Mouse (Mus musculus): ENCODE measurements at regions not wholly inside any gene's neighbourhood (a gene's known extent, or its start where the extent isn't known, plus 50 kb on each side); places are given as distances from the start of the nearest gene placed in this dataset.
A peak's percentile ranks its signal among the peaks of the same experiment; 100 is the strongest.

DNA sequence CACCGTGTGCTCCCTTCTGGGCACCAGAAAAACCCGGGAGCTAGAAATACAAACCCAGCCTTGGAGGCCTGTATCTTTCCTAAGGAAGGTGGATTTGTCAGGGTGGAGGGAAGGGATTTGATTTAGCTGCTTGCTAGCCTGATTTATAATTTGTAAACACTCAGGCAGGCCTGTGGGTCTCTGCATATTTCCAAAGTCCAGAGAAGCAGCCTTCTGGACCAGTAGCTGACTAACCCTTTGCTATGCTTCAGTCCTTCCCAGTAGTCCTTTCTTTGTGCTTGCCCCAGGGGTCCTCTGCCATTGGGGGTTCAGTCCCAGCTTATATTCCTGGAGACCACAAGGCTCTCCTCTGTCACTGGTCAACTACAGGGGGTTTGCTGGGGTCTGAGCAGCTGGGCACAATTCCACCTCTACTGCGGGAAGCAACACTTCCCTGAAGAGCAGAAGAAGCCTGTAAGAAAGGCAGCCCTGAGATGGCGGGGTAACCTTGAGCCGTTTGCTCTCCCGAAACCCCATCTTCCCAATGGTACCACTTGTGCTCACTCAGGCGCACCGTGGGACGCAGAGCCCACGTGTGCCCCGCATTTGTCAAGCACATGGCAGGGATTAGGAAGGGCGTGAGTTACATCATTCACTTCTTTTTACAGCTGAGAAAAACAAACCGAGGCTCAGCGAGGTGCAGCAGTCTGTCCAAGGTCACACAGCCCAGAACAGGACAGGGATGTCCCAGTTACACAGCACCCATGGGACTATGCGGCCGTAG is 85.7 kb downstream of the 1700001O22Rik start:
- no peak for DNase-seq (ENCODE audit: low read depth, low spot score)

DNA sequence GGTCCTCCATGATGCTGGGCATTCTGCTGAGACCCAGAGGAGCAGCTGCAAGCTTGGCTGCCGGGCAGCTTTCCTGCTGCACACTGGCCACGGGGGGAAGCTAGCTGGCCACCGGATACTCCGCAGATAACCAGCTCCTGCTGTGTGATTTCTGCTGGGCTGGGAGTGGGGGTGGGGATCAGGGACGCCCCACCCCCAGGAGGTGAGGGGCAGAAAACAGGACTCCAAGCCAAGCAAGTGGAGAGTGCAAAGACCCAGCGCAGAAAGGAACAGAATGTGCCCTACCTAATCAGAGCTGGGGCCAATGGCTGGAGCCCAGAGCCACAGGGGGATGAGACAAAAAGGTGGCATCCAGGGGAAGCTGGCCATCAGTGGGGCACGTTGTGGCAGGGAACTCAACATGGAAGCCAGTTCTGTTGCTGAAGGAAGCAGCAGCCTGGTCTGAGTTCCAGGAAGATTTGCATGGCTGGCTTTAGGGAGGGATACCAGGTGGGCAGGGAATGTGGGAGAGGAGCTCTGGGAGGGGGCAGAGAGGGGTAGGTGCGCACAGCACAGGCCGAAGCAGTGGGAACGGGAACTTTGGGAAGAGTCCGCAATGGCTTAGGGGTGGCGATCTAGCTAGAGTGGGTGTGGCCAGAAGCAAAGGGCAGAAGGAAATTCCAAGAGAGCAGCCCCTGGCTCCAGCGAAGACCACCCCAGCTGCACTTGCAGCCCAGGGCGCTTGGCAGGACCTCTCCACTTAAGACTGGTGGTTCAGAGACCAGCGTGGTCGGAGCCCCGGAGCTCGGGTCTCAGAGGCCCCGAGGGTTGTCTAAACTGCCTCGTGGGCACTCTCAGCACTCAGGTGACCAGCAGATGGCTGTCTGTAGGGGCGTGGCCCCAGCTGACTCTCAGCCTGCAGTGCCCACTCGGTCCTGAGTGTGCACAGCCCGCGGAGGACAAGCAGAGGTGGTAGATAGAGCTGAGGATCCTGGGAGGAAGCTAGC is 86.6 kb downstream of the 1700001O22Rik start:
- DNase-seq (ENCODE audit: low read depth, low spot score), result no peak

DNA sequence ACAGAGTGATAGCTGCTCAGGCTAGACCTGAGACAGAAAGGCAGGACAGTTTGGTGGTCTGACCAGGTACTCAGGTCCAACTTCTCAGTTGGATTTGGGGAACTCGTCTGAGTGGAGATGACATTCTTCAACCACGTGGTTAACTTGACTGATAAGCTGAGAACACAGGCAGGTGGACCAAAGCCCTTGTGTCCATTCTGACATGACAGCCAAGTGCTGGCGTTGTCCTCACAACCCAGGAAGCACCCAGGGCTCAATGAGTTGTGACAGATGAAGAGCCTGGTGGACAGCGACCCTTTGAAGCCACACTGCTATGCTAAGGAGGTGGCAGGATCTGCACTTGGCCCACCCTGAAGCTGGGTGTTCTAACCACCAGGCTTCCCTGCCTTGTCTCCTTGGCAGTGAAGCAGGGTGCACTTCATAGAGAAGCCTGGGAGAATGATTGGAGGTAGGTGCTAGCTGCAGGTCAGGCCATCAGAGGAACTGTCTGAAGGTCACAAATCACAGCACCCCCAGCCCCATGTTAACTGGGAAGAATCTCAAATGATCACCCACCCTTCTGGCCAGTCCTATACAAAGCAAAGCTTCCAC is 87.6 kb downstream of the 1700001O22Rik start:
- no peak for DNase-seq (ENCODE audit: low read depth, low spot score)

DNA sequence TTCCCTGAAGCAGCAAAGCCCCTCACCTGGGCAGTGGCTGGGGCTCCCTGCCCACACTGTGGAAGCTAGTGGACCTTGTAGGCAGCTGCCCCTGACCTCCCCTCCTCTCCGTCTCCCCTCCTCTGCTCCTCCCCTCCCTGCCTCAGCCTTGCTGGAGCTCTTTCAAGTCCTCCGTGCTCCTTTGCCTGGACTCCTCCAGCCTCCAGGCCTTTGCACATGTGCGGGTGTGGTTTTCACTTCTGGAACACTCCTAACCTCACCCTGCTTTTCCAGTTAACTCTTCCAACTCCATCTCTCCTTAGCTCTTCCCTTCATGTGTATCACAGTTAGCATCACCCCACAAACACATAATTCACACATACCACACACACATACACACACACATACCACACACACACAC is 89.9 kb downstream of the 1700001O22Rik start:
- peak; percentile 78 for DNase-seq (ENCODE audit: low read depth, low spot score)

DNA sequence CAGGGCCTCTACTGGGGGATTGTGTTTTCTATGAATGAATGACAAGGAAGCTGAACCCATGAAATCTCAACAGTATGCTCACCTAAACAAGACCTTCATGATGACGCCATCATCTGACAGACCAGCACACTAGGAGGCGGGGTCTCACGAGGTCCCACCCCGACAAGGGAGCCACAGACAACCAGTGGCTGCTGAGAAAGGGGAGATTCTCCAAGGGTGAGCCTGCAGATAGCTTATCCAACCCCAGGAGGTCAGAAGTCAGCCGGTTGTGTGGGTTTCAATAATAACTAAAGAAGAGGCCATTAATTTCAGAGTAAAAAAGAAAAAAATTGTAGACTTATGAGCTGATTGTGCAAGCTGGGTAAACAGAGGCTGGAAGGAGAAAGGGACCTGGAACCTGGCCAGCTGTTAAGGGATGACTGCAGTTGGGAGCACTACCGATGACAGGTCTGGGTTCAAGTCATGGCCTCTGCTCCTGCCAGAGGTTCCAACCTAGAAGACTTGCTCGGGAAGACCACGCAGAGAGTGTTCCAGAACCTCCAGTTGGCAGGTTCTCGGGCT is 90.5 kb downstream of the 1700001O22Rik start:
- no peak for DNase-seq (ENCODE audit: low read depth, low spot score)

DNA sequence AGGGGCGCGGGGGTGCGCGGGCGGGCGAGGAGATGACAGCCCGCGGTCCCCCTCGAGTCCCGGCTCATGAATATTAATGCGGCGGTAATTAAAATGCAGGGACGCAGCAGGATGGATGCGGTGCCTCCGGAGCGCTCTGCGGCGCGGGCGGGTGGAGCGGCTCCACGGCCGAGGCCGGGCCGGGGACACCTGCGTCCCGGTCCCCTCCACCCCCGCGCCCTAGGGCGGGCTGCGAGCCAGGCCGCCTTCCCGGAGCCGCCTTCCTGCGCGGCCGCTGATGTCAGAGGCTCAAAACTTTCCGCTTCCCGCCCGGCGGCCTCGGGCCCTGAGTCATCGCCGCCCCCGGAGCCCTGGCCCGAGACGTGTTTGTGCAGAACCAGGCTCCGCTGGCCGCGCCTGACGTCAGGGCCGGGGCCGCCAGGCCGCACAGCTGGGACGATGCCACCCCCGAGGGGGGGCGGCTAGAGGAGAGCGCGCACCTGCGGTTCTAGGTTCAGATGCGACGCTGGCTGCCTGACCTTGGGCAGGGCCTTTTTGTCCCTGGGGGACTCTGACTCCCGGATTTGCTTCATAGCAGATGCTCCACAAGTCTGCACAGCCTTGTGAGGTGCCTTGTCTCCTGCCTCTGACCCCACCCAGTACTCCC is 91.5 kb downstream of the 1700001O22Rik start:
- peak; percentile 92 for DNase-seq (ENCODE audit: low read depth, low spot score)

DNA sequence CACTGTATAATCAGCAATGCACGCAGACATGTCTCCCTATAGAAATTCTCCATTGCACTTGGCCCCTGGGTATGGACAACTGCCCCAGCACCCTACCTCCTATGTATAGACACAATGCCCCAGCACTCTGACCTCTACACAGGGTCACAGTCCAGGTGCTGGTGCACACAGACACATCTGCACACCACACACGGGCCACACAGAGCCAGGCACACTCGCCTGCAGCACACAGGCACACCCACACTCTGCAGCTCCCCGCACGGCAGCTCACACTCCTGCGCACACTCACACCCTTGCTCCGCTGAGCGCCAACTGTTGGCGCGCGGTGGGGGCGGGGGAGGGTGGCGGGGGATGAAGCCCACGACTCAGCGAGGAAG is 92.0 kb downstream of the 1700001O22Rik start:
- DNase-seq (ENCODE audit: low read depth, low spot score), result no peak

DNA sequence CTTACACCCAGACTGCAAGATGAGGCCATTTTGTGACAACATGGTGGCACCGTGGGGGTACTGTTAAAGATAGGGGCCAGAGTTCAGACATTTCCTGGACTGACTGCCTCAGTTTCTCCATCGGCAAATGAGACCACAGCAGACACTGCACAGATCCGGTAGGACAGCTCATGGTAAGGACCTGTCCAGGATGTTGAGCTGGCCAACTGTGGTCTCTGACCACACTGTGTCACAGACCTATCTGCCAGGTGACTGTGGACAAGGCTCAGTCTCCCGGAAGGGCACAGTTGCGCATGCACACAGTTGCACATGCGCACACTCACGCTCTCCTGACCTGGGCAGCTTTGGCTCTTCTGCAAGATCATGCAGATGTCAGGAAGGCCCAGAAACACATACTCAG is 92.6 kb downstream of the 1700001O22Rik start:
- DNase-seq (ENCODE audit: low read depth, low spot score), result no peak

DNA sequence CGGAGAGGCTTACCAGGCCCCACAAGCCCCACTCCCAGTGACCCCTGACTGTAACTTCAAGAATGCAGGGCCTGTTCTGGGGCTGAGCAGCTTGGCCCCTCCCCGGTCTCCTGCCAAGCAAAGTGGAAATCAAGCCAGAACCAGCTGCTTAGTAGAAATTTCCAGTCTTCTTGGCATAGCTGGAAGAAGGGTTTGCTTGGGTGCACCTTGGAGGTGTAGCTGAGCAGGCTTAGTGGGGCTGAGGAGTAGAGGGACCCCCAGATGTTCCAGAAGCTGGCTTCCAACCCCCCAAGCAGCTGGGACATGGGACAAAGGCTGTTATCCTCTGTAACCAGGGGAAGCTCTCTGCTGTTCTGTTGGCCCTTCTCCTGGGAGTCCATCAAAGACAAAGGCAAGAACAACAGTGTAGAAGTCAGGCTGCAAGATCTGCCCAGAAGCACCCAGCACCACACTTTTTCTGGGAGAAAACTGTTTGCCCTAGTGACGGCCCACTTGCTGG is 94.0 kb downstream of the 1700001O22Rik start:
- no peak for DNase-seq (ENCODE audit: low read depth, low spot score)

DNA sequence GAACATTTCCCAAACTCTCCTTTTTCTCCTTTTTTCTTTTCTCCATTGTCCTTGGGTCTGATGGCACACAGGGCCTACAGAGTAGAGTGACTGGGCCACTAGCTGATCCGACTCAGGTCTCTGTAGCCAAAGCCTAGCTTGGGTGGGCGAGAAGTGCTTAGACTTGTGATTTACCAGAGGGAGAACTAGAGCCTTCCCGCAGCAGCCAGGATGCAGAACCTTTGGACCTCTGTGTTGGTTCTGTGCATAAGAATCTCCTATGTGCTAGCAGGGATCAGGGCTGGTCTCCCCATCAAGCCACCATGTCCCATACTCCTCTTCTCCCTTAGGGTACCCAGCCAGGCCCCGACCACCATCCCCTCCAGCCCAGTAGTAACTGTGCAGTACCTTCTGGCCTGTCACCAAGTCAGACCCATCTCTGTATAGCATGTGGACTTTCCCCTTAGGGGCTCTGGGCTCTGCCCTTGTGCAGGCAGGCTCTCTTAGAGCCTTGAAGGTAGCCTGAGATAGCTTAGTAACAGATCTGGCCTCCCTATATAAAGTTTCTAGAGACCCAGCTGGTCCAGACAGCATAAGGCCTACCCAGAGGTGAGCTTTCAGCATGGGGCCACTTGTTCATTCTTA is 94.6 kb downstream of the 1700001O22Rik start:
- DNase-seq (ENCODE audit: low read depth, low spot score), result no peak

DNA sequence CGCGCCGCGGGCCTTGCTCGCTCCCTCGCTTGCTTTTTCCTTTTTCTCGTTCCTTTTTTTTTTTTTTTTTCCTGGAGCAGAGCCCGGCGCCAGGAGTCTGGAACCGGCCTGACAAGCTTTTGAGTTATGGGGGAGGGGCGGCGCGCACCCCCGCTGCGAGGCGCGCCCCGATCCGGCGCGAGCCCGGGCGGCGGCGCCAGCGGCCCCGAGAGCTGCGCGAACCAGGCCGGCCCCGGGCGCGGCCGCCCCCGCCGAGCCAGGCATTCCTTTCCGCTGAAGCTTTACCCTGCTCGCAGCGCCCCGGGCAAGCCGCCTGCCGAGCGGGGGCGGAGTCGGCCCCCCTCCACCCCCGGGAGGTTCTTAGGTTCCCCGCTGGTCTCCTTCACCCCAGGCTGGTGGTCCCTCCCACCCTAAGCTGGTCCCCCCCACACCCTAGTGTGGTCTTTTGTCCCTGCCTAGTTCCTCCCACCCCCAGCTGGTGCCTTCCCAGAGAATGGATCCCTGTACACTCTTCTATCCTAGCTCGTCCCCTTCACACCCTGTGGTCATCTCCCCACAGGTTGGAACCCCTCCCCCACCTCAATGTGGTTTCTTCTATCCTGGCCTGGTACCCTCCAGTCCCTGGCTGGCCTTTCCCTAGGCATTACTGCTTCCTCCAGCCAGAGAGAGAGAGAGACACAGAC is 95.3 kb downstream of the 1700001O22Rik start:
- peak; percentile 74 for DNase-seq (ENCODE audit: low read depth, low spot score)

DNA sequence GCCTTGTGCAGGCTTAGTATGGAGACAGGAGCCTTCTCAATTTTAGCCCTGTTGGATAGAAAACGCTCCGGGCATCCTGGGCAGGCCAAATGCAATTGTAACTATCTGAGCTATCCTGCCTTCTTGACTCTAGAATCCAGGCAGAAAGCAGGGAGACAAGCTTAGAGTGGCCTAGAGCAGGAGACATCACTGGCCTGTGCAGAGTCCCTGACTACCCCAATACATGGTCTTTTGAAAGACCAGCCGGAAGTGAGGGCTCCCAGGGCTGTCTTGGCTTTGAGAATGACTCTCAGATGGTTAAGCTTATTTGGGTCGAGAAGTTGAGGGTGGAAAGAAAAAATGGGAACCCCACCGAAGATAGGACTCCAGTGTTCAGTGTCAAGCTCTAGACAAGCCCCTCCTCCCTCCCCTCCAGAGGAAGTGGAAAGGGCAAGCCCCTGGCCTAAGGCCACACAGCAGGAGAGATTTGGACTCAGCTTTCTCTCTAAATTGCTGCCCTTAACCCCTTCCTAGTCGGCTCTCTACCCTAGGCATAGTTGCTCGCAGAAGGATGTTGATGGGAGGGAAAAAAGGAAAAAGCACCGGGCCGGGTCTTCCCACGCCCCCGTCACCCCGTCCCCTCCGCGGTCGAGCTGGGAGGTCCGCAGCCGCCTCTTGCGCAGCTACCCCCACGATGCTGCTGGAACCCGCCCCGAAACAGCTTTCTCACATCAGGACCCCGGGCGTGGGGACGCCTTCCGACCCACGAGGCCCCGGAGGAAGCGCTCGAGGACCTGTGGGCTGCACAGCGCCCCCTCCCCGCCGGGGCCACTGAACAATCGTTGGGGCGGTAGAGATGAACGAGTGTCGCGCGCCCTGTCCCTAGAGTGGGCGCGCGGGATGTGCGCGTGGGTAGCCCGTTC is 96.1 kb downstream of the 1700001O22Rik start:
- DNase-seq (ENCODE audit: low read depth, low spot score), result peak; percentile 83

DNA sequence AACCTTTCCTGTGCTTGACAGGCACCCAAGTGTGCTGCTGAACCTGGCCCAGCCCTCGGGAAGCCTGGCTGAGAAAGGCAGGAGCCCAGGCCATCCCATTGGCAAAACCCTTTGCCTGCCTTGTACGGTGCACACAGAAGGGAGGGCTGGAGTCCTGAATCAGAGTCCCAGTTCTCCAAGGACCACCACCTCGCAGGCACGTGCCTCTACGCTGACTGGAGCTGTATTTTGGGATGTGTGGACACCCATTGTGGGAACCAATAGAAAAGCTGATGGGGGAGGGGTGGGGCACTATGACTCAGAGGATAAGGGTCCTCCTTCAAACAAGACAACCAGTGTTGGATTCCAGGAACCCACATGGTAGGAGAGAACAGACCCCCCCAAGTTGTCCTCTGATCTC is 97.4 kb downstream of the 1700001O22Rik start:
- no peak for DNase-seq (ENCODE audit: low read depth, low spot score)

DNA sequence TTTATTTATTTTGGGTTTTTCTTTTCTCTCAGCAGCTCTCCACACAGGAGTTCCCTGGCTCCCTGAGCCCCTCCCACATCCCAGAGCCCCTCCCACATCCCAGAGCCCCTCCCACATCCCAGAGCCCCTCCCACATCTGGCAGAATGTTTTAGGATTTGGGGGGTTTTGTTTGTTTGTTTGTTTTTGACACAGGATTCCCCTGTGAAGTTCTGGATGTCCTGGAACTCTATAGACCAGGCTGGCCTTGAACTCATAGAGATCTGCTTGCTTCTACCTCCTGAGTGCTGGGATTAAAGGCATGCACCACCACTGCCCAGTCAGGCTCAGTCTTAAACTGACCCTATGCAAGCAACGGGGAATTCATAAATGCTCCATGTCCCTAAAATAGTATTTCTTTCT is 100.2 kb downstream of the 1700001O22Rik start:
- no peak for DNase-seq (ENCODE audit: low read depth, low spot score)

DNA sequence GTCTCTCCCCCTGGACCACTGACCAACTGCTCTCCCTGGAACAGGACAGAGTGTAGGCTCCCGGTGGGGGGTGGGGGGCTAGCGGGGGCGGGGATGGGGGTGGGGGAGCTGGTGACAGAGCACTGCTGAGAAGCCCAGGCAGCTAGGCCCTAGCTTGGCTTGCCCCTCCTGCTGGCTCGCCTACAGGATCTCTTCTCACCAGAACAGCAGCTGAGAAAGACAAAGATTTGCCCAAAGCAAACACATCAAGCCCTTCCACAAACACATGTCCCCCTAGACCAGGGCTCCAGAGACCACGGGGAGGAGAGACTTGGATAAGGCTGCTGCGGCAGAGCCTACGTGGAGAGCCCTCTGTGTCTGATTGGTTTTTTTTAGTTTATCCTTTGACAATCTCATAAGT is 100.8 kb downstream of the 1700001O22Rik start:
- DNase-seq (ENCODE audit: low read depth, low spot score), result no peak

DNA sequence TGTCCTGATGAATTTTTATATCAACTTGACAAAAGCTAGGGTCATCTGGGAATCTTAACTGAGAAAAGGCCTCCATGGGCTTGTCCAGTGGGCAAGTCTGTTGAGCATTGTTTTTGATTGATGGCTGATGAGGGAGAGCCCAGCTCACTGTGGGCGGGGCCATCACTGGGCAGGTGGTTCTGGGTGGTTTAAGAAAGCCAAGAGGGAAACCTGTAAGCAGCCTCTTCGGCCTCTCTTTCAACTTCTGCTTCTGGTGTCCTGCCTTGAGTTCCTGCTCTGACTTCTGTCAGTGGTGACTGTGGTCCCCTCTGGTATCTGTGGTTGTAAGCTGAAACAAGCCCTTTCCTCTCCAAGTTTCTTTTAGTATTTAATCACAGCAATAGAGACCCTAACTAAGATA is 102.6 kb downstream of the 1700001O22Rik start:
- no peak for DNase-seq (ENCODE audit: low read depth, low spot score)

DNA sequence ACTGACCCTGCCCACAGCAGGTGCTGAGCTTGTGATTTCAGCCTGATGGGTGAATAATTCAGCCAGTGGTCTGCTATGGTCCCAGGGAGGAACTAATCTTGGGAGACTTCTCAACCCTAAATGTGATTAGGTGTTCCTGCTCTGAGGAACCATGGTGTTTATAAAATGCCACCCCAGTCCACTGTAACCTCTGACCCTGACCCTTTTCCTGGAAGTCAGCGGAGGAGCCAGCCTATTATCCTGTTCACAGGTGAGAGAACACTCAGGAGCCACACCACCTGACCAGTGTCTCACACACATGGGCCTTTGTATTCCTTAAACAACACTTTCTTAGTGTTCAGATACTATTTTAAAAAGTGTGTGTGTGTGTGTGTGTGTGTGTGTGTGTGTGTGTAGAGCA is 103.0 kb downstream of the 1700001O22Rik start:
- no peak for DNase-seq (ENCODE audit: low read depth, low spot score)

DNA sequence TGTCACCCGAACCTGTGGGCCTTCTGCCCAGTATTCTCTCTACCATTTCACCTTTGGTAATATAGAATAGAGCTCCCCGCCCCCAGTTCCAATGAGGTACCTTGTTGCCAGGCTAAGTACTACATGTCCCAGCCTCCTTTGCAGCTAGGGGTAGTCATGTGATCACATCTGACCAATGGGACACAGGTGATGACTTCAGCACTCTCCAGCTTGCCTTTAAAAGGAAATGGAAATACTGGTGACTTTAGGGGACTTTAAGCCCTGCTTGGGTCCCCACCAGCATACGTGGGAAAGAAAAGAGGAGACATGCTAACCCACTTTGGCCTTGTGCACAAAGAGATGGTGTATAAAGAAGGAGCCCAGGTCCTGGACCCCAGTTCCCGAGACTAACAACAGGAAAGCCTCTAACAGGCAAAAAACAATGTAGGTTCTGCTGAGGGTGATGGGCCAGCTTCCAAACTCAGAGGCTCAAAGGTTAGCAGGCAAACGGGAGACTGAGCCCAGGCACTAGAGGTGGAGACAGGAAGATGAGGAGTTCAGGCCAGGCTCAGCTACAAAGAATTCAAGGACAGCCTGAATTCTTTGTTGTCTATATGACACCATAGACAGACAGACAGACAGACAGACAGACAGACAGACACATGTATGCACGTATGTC is 103.5 kb downstream of the 1700001O22Rik start:
- peak; percentile 89 for DNase-seq (ENCODE audit: low read depth, low spot score)
